Mouse (Mus musculus): ENCODE data around the gene Trex1.

The Trex1 gene

DNA sequence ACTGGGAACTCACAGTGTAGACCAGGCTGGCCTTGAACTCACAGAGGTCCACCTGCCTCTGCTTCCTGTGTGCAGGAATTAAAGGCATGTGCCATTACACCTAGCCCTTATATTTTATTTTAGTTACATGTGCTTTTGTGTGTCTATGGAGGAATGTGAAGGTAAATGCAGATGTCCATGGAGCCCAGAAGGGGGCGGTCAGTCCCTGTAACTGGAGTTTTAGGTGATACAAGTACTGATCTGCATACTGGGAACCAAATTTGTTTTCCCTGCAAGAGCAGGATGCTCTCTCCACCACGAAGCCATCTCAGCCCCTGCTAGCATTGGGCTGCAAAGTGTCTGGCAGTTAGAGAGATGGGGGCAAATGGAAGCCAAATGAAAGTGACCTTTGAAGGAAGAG lies 25.4 kb upstream of the Trex1 start:
- no peak for DNase-seq

DNA sequence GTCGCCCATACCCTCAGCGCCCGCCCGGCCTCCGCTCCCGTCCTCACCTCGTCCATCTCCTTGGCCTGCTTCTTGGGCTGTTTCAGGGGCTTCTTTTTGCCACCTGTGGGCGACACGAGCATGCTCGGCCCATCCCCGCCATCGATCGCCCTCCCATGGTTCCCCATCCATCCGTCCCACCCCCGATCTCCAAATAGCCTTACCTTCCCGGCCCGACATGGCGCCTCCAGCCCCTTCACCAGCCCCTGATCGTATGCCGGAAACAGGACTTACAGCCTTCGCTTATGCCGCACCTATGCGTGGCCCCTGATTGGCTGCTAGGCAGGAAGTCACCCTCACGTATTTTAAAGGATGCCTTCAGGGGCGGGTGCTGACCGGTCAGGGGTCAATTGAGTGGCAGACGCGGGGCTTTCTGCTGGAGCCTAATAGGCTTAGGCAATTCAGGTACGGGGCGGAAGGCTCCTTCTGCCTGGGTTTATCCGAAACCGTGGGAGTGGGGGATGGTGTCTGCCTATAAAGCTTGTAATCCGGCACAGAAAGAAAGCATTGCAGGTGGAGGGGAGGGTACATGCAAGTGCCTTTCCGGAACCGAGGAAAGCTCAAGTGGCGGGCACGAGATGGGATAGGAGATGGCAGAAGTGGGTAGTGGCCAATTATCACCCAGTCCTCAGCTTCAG lies 22.7 kb upstream of the Trex1 start, which contains the start of the genes Ccdc51 and Tma7:
Gene Ccdc51, plus strand, starts transcription at position 370 of the 677 bp plus-strand sequence.
Gene Tma7, minus strand, starts transcription at position 464 of the 677 bp plus-strand sequence.
- DNase-seq = peak; percentile 90 to 93

DNA sequence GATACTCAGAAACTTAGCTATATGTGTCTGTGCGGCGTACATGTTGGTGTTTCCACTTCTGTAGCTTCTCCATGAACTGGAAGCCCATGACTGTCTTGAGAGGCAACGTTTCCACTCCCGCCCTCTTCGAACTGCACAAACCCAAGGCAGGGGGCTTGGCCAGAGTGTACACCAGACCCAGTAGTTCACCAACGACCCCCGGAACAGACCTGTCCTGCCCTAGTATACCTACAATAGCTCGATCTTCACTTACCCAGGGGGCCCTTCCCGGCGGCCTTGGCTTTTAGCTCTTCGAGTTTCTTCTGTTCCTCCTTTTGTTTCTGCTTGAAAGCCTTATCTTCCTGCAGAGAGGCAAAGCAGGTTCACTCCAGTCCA lies 22.2 kb upstream of the Trex1 start:
- DNase-seq = no peak

DNA sequence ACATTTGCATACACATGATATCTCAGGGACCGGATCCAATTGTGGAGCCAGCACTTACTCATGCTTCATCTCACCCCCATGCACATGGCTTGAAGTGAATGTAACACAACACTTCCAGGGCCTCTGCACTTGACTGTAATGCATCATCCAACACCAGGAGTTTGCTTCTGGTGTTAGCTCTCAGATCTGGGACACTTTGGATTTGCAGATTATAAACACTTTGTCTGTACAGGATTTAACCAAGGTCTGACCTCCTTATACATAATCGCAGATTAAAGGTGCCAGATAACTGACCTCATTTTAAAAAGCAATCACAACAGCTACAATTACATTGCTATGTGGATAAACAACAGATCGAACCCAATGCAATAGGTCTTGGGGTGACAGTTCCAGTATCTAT lies 21.0 kb upstream of the Trex1 start:
- DNase-seq = no peak

DNA sequence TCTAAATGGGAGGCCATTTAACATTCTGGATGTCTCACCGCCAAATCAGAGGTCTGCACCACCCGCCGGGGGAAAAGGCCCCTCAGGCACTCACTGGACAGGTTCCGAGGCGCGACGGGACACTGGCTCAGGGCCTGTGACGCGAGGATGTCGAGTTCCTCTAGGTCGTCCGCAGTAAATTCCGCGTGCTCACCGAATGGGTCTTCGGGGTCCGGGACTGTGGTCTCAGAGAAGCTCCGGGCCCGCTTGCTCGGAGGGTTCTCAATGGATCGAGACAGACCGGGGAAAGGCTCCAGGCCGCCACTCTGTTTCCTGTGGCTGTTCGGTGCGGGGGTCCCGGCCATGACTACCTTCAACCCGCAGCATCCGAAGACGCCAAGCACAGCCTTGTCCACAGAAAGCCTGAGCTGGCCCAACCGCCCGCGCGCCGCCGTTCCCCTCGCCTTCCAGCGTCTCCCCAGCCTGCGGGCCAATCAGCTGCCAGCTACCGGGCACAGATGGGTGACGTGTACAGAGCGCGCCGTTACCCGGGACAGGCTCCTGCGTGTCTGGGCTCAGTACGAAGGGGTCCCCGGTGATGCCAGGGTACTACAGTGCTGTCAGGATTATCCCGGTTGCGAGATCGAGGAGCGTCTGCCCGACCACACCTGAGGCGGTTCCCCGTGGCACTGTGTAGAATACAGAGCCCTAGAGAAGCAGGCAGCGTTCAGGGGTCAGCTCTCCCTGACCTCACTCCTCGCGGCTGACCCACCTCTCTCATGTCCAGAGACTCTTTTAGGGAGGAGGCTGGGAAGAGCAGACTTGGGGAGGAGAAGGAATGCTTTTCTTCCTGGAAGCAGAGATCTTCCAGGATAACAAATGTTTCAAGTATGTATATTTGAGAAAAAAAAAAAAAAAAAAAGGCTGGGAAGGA lies 14.4 kb upstream of the Trex1 start, which contains the start of gene Atrip:
Gene Atrip, minus strand, starts transcription at position 464 of the 913 bp plus-strand sequence.
- peak; percentile 96 to 98 for DNase-seq

DNA sequence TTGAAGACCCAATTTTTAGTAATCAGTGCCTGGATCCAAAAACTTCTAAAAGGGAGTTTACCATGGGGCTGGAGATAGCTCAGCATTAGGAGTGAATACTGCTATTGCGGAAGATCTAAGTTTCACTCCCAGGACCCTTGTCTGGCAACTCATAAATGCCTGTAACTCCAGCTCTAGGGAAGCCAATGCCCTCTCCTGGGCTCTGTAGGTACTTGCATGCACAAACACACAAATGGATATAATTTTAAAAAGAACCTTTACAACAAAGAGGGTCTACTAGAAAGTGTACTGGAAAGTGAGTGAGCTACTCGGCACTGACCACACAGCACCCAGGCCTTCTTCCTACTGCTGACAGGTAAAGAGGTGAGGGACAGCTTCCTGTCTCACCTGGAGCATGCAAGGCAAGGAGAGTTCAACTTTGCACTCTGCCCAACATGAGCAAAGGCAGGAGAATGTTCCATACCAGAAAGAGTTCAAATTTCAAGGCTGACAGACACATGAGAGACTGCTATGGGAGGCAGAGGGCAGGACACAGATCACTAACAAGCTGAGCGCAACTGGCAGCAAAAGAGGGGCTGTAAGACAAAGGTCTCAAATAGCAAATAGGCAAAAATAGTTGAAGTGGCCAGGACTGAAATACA lies 8.7 kb upstream of the Trex1 start:
- no peak for DNase-seq

DNA sequence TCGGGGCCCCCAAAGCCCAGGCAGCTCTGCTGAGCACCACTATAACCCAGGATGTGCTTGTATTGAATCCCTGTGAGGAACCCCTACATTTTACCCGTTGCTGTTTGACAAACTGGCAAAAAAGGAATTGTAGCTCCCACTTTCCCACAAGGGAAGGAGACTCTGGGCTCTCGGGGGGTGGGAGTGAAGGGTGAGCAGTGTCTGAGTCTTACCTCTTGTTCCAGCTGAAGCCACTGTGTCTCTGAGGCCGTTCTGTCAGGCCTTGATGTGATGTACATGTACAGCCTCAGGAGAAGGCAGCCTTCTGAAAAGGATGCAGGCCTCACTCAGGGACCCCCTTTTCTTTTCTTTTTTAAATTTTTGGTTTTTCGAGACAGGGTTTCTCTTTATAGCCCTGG lies 1.4 kb upstream of the Trex1 start:
- DNase-seq = no peak

DNA sequence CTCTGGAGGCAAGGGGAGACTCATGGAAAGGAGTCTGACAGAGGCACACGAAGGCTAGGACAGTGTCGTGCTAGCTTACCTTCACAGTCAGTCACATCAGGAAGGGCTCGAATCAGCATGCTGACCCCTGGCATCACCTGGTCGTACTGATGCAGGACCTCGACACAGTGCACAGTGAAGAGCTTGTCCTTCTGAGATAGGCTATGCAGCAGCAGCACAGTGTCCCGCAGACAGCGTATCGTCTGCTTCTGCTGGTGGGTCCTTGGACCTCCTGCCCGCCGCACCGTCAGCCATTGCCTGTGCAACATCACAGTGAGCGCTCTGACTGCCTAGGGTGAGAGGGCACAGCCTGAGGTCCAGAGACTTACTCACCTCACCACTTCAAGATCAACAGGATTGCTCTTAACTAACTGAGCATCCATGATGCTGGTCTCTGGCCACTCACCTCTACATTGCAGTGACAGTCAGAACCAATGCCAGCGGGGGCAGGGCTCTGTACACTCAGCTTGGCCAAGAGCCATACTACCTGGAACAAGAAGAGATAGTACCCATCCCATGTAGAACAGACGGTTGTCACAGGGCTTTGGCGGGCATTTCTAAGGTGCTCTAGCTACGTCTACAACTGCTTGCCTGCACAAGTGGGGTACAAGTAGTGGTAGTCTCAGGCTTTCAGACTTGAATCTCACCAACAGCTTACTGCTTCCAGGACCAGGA lies 807 bp upstream of the Trex1 start:
- DNase-seq = peak; percentile 47 to 53

DNA sequence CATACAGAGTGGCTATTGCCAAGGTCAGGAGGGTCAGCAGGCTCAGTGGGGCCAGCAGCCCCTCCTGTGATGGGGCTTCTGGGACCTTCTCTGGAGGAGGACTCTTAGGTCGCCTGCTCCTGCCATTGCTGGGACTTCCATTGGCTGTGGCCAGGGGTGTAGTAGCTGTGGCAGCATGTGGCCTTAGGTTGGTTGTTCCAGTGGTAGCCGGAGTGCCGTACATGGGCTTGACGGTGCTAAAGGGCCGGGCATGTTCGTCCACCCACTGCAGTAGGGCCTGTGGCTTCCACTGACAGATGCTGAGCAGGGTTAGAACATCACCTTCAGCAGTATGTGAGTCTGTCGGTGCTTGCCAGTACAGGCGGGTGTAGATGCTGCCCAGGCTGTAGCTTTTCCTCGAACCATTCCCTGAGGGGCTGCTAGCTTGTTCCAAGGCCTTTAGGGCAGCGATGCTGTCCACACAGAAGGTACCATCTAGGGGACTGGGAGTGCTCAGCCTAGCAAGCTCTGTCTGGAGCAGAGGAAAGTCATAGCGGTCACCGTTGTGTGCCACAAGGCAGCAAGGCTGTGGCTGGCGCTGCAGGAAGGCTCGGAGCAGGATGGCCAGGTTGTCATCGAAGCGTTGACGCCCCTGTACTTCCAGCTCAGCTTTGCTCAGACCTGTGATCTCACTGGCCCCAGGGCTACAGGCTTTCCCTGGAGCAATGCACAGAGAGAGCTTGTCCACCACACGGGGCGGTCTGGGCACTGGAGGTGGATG lies 1.3 kb downstream of the Trex1 start:
- DNase-seq = no peak

DNA sequence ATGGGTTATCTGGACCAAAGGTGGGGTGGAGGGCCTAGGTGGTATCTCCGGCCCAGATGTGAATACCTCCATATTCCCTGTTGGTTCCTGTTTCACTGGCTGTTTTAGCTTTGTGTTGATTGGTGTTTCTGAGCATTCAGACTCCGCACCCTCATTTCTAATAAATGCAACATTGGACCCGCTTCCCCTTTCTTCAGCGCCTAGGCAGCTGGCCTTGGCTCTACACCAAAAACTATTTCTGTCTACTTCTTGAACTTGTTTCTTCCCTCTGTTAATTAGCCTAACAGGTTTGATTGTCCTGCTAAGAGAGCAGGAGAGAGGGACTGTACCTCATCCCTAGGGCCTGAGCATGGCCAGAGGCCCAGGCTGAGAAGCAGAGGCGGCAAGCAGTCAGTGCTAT lies 2.0 kb downstream of the Trex1 start:
- DNase-seq = no peak

DNA sequence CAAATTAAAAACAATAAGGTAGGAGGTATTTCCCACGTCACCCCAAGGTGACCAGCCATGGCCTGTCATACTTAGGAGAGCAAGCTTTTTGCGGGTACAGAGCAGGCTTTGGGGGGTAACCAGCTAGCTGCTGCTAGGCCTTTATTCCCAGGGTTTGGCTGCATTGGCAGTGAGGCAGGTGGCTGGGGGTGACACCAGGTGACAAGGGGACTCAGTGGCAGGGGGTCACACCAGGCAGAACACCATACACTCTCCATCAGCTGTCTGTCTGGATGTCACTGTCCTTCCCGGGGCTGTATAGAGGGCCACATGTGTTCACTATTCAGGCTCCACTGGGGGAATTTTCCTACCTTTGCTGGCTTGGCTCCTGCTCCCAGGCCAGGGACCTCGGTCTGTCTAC lies 2.6 kb downstream of the Trex1 start:
- DNase-seq = no peak

DNA sequence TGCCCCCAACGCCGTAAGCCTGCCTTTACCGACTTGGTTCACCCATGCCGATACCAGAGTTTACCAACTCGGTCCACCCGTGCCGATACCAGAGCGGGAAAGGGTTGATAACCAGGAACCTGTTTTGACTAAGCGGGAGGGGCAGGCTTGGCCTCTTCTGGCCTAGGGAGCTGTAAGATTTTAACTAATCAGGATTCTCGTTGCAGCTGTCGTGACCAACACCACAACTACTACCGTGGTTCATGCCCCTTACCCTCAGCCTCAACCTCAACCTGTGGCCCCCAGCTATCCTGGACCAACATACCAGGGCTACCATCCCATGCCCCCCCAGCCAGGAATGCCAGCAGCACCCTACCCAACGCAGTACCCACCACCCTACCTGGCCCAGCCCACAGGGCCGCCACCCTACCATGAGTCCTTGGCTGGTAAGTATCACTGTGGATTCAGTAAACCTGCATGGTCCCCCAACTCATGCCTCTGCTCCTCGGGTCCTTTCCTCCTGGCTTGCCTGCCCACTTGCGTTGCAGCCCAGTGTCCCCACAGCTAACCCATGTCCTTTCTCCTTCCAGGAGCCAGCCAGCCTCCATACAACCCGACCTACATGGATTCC lies 3.3 kb downstream of the Trex1 start:
- DNase-seq = no peak

DNA sequence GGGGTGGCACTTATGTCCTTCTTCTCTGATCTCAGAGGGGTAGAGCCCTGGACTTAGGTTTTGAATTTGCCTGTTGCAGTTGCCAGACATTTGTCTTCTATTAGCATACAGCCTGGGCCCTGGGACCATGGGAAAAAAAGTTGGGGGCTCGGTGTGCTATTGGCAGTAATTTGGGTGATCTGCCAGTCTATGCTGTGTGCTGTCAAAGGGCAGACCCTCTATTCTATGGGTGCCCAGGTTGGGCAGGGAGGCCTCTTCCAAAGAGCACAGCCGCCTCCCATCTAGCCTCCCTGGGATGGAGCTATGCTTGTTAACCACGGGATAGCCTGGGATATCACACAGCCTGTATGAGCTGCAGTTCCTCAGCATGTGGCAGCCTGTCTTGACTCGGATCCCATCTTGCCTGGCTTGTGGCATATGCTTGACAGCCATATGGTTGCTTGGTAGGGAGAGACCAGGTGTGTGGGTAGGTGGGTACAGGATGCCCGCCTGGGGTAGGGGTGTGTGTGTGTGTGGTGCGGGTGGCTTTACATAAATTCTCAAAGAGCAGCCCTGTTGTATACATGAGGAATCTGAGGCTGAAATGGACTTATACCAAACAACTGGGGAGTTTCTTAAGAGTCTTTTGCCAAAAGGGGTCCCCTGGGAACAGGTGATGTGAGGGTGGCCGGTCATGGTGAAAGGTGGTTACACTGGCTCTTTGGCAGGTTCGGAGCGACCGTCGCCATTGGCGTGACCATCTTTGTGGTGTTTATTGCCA lies 4.1 kb downstream of the Trex1 start:
- no peak for DNase-seq

DNA sequence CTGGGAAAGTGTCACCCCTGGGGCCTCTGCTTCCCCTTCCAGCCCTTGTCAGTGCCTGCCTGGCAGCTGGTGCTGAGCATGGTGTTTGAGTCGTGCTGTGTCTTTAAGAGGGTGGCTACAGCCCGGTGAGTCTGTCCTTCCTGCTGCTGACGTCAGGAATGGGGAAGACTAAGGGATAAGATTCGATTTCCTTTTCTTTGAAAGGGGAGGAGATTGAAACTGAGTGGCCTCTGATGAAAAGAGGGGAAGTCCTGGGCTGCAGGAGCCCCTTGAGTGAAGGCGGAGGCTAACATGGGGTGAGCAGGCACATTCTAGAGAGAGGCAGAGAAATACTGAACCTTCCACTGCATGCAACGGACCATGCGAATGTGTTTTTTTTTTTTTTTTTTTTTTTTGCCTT lies 4.8 kb downstream of the Trex1 start:
- DNase-seq = peak; percentile 56 to 67

DNA sequence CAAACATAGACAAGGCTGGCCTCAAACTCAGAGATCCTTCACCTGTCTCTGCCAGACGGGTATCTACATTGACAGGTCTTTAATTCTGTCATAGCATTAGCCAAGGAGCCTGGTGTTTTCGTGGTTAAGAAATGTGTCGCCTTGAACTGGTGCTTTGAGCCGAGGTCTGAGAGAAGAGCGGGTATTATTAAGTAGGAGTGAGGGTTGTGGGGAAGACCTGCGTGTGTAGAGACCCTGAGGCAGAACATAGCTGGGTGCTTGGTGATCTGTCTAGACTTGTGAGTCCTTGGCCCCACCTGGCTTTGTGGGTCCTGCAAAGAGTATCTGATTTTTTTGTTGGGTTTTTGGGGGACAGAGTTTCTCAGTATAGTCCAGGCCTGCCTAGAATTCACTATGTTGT lies 5.7 kb downstream of the Trex1 start:
- DNase-seq = no peak

DNA sequence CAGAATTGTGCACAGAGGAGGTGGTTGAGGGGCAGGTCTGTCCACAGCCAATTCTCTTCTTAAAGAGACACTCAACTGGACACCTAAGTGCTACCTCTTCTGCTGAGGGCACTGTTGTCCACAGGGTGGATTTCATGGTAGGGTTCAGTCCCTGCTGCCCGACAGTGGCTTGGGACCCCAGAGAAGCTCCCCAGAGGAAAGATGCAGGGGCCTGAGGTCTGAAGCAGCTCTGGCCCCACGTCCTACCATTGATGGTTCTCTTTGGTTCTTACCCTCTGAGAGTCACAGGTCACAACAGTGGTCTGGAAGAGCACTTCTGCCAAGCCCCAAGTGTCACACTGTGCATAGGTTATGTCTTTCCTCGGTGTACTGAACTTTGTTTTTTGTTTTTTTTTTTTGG lies 6.2 kb downstream of the Trex1 start:
- no peak for DNase-seq

DNA sequence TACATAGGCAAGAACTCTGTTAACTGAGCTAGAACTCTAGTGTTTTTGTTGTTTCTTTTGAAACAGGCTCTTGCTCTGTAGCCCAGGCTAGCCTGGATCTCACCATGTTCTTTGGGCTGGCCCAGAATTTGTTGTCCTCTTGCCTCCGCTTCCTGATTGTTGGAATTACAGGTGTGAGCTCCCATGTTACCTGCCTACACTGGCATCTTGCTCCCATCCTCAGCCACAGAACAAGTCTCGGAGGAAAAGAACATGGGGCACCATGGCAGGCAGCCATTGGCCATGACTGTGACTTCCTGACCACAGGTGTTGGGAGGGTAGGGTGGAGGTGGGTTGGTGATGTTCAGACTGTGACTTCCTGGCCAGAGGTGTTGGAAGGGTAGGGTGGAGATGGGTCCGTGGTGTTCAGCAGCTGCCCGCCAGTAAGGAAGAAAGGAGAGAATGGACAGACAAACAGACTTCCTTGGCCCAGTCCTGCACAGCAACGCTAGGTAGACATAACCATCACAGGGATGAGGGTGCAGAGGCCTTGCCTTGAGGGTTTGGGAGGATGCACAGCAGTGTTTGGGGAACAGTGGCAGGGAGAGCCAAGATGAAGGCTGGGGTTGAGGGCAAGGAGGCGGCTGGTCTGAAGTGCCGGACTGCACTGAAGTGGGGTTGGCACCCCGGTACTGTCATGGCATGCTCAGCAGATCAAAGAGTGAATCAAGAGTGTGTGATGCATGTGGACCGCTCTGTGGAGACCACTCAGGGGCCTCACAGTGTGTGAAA lies 6.9 kb downstream of the Trex1 start:
- DNase-seq = no peak

DNA sequence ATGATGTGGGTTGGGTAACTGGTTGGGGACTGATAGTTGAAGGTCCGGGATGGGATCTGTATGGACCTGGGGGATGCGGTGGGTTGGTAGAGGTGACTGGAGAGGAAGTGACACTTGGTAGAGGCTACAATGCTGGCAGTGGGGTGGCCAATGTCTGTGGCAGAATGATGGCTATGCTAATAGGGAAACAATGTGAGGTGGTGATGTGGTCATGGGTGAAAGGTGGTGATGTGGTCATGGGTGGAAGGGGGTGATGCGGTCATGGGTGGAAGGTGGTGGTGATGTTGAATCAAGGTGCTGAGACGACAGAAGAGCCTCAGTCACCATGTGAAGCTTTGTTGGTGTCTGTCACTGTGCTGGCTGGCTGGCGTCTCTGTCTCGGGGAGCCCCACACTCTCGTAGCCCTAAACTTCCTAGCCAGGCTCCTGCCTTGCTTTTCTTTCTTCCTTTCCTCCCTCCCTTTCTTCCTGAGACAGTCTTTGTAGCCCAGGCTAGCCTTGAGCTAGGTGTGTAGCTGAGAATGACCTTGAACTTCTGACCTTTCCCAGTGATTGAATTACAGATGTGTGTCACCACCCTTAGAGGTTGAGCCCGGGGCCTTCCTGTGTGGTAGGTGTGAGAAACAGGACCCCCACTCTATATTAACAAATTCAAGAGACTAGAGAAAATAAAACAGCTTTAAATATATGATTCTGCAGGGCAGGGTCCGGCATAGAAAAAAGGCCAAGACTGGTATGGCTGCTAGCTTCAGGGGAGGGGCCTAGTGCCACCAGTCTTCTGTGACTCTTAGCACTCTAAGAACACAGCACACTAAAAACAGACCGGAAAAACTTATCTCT lies 7.7 kb downstream of the Trex1 start:
- no peak for DNase-seq

DNA sequence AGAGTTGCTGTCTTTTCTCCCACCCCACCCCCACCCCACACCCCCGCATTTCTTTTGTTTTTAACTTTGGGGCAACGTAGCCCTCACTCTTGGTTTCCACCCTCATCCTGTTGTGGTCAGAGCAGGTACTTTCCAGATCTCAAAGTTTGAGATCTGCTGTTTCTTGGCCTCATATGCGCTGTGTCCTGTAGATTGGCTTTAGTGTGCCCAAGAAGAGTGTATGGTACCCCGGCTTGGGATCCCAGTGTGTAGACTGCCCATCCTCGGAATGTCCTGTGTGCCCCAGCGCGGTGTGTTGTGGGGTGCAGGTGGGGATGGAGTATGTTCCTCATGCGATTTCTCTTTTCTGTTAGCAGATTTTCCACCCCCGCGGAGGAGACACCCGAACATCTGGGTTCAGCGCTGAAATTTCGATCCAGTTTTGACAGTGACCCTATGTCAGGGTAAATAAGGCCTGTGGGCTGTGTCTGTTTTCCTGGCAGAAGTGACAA lies 8.5 kb downstream of the Trex1 start:
- no peak for DNase-seq

Data from cerebellum, postnatal 10 days (tissue).